Mouse (Mus musculus) G1E (cell line): Measurements from ENCODE around the gene Pym1. TPM values are rescaled to one million over a fixed set of nuclear protein-coding genes. Genes with fewer than 3 reads are reported as not detected.
"Not testable (repeated sequence)": the region's sequence is repeated elsewhere in the genome, so short reads cannot be mapped to it uniquely, and the experiment has no call there.

Experiments
- ATAC-seq: 2 replicates; pipeline ENCODE4 v1.8.0; 2016; ENCODE audit warnings: mild to moderate bottlenecking; ENCODE audit not compliant: insufficient number of reproducible peaks, poor library complexity, low FRiP score, severe bottlenecking; ENCODE audit errors: extremely low read depth
- DNase-seq: peaks from one replicate; pipeline ENCODE4 v3.0.0; 2012; ENCODE audit warnings: low spot score
- H3K27me3 ChIP-seq: 2 replicates; pipeline ENCODE4 v1.6.1; 2012; ENCODE audit warnings: mild to moderate bottlenecking, low read length, inconsistent platforms; ENCODE audit not compliant: insufficient read depth
- H3K36me3 ChIP-seq: replicated peaks from 2 replicates; pipeline ENCODE3; 2012; ENCODE audit warnings: mild to moderate bottlenecking, inconsistent platforms
- H3K4me1 ChIP-seq: 2 replicates; pipeline ENCODE4 v1.6.1; 2012; ENCODE audit warnings: low read depth, low read length, inconsistent platforms, mixed read lengths; ENCODE audit not compliant: insufficient read depth
- H3K4me3 ChIP-seq: 2 replicates; pipeline ENCODE4 v1.5.1; 2012; ENCODE audit warnings: low read depth, mild to moderate bottlenecking, inconsistent platforms, low read length, moderate library complexity, mixed read lengths
- H3K9me3 ChIP-seq: replicated peaks from 2 replicates; pipeline ENCODE4 v1.6.1; 2012; ENCODE audit warnings: inconsistent platforms
- CTCF ChIP-seq: IDR thresholded peaks from 2 replicates; pipeline ENCODE4 v1.5.1; 2012; ENCODE audit warnings: low read depth, low read length, inconsistent platforms, mixed read lengths
- GATA1 ChIP-seq: IDR thresholded peaks from 2 replicates; pipeline ENCODE4 v1.6.1; 2012; ENCODE audit warnings: borderline replicate concordance, low read length, inconsistent platforms, mixed read lengths
- GATA2 ChIP-seq: IDR thresholded peaks from 2 replicates; pipeline ENCODE4 v1.6.1; 2012; ENCODE audit warnings: low read depth, low read length, inconsistent platforms, borderline replicate concordance
- POLR2AphosphoS5 ChIP-seq: IDR thresholded peaks from 2 replicates; pipeline ENCODE4 v1.6.1; 2012; ENCODE audit warnings: low read depth, low read length, inconsistent platforms; ENCODE audit not compliant: insufficient replicate concordance
- TAL1 ChIP-seq: conservative IDR thresholded peaks from 2 replicates; pipeline ENCODE4 v1.6.1; 2012; ENCODE audit warnings: low read depth, low read length, inconsistent platforms, mixed read lengths
- polyA plus RNA-seq: library from polyadenylated mRNA; stranded (reverse); fragments of >175 nt; gene quantifications from 2 replicates; pipeline ENCODE4 v1.2.3, GENCODE M21; 2012
- total RNA-seq, 2 experiments: library from RNA; stranded (forward) in 1 of 2; stranded (reverse) in 1 of 2; fragments of 200-1000 nt in 1 of 2; fragments of >200 nt in 1 of 2; fragmentation: Nextera tagmentation in 1 of 2; gene quantifications; 2 replicates each; pipeline ENCODE4 v1.2.3; 2014 to 2017

Pym1 gene
- total and polyA plus RNA-seq, 3 experiments: 44.3 to 144 (median 93.7) TPM

GRCm38 (mm10) chr10:128704491-128705316, 43.0 kb upstream of the Pym1 start, which contains the start of gene Cdk2:
TSS of gene Cdk2 (minus strand) at chr10:128705031.
- Histone ChIP-seq H3K36me3 (peaks cover 38% of the 10 kb centered on the region), H3K9me3 (no peaks in the 10 kb centered on the region), H3K4me3 (peak within 1 kb of the TSS; percentile 86), H3K4me1 (peaks cover 43% of the 10 kb centered on the region), H3K27me3 (no peaks in the 10 kb centered on the region)
- TF ChIP-seq GATA2 (no peak), CTCF (no peak), GATA1 (no peak), POLR2AphosphoS5 (no peak), TAL1 (no peak)
- peak; percentile 76 for ATAC-seq
- DNase-seq: peak; percentile 91

GRCm38 (mm10) chr10:128705317-128705693, 42.4 kb upstream of the Pym1 start:
- H3K4me1 ChIP-seq: peaks cover 40% of the 10 kb centered on the region
- H3K27me3 ChIP-seq: no peaks in the 10 kb centered on the region
- no peaks in the 10 kb centered on the region for H3K9me3 ChIP-seq
- DNase-seq (no peak), ATAC-seq (no peak)
- H3K36me3 ChIP-seq: peaks cover 32% of the 10 kb centered on the region
- TF ChIP-seq POLR2AphosphoS5: no peak
- no peak for TF ChIP-seq GATA1
- TF ChIP-seq TAL1: no peak
- no peak for TF ChIP-seq CTCF
- TF ChIP-seq GATA2: no peak
- peak overlapping the region; percentile 86; the same call in 1 of the 2 replicates for H3K4me3 ChIP-seq

GRCm38 (mm10) chr10:128711318-128711717, 36.4 kb upstream of the Pym1 start:
- not testable (repeated sequence) for H3K4me3 ChIP-seq, H3K9me3 ChIP-seq, H3K27me3 ChIP-seq, H3K36me3 ChIP-seq, ATAC-seq, DNase-seq
- peaks cover 20% of the 10 kb centered on the region for H3K4me1 ChIP-seq

- TF ChIP-seq GATA2: no peak
- no peak for TF ChIP-seq CTCF
- TF ChIP-seq POLR2AphosphoS5: no peak
- no peak for TF ChIP-seq GATA1
- no peak for TF ChIP-seq TAL1
- Histone ChIP-seq H3K9me3 (no peaks in the 10 kb centered on the region), H3K4me1 (peaks cover 15% of the 10 kb centered on the region), H3K36me3 (no peaks in the 10 kb centered on the region), H3K4me3 (peak overlapping the region; percentile 56; the same call in 1 of the 2 replicates), H3K27me3 (peaks cover 23% of the 10 kb centered on the region)
- DNase-seq (peak; percentile 75), ATAC-seq (peak; percentile 90)
Observed at GRCm38 (mm10) chr10:128715559-128716537, 31.8 kb upstream of the Pym1 start.

GRCm38 (mm10) chr10:128725466-128725865, 22.2 kb upstream of the Pym1 start:
- Histone ChIP-seq H3K4me1 (peaks cover 12% of the 10 kb centered on the region), H3K27me3 (peaks cover 24% of the 10 kb centered on the region)
- not testable (repeated sequence) for DNase-seq, H3K4me3 ChIP-seq, H3K9me3 ChIP-seq, H3K36me3 ChIP-seq, ATAC-seq

- H3K4me1 ChIP-seq: peaks cover 8% of the 10 kb centered on the region
- peaks cover 15% of the 10 kb centered on the region for H3K27me3 ChIP-seq
- no peak overlapping the region for H3K4me3 ChIP-seq
- no peak for DNase-seq
- no peaks in the 10 kb centered on the region for H3K36me3 ChIP-seq
- ATAC-seq: no peak
- no peak for TF ChIP-seq CTCF
- TF ChIP-seq GATA2: no peak
- TF ChIP-seq GATA1: no peak
- no peak for TF ChIP-seq TAL1
- no peak for TF ChIP-seq POLR2AphosphoS5
- peaks cover 4% of the 10 kb centered on the region; the same call in 1 of the 2 replicates for H3K9me3 ChIP-seq
Observed at GRCm38 (mm10) chr10:128728059-128728458, 19.6 kb upstream of the Pym1 start.
